In genomic region chr1:55264385-55264784, GRCm38 (mm10) we compare ENCODE assay signal across 28 mouse cellular contexts. TPM values are rescaled to one million over a fixed set of nuclear protein-coding genes. Genes with fewer than 3 reads are reported as not detected.
DNase-seq lines count a peak whose midpoint lies in the region; ATAC-seq and TF ChIP-seq lines count a peak whose summit lies in the region.
"Had no signal": no experiment of that assay in that cellular context is flagged by ENCODE, and none has a peak within 500 bp of the region (broad histone marks: within the 10 kb centered on the region; RNA-seq: fewer than 3 reads in every experiment).

No protein-coding gene starts in this region.

- H3K4me1 ChIP-seq in liver, embryonic 12.5 days = peaks cover 13% of the 10 kb centered on the region
- H3K4me1 ChIP-seq in liver, postnatal 0 days (ENCODE audit: insufficient read depth) = no peaks in the 10 kb centered on the region
- peaks cover 8% of the 10 kb centered on the region for H3K4me1 ChIP-seq in liver, embryonic 13.5 days (replicated peaks)
- H3K4me1 ChIP-seq: embryonic facial prominence, embryonic 12.5 days; embryonic facial prominence, embryonic 15.5 days; heart, embryonic 15.5 days; hindbrain, embryonic 10.5 days; hindbrain, embryonic 13.5 days; intestine, embryonic 15.5 days had no signal

- no peaks in the 10 kb centered on the region for H3K9me3 ChIP-seq in liver, embryonic 12.5 days (replicated peaks)
- no peaks in the 10 kb centered on the region for H3K9me3 ChIP-seq in liver, postnatal 0 days (ENCODE audit: low read length)
- H3K9me3 ChIP-seq in liver, embryonic 13.5 days (replicated peaks) = no peaks in the 10 kb centered on the region
- H3K9me3 ChIP-seq: embryonic facial prominence, embryonic 12.5 days; embryonic facial prominence, embryonic 15.5 days; G1E; heart, embryonic 12.5 days; heart, embryonic 15.5 days; hindbrain, embryonic 10.5 days; hindbrain, embryonic 13.5 days; intestine, embryonic 15.5 days had no signal

- TF ChIP-seq CTCF in liver, postnatal 0 days (IDR thresholded peaks at IDR 0.05; ENCODE audit: low read depth) = no peak

- no peak for DNase-seq in liver, postnatal 0 days
- DNase-seq in liver, embryonic 13.5 days = no peak
- DNase-seq in cerebellum, adult 9-11 months = no peak
- DNase-seq in kidney, adult 11 months = no peak
- DNase-seq: adrenal gland, adult 8-10 months; adrenal gland, postnatal 25 days; B cell, adult 2 months; cerebellum, adult 11-12 months; cerebellum, adult 8-10 months; cerebellum, postnatal 36 days; gastrocnemius, postnatal 25 days; heart, adult 18-20 months; heart, postnatal 10 days; heart, postnatal 36 days had no signal

- WGBS in liver, embryonic 12.5 days (ENCODE audit: insufficient replicate concordance) = 7% methylated on average over 2 of the region's 2 CpGs
- WGBS in liver, postnatal 0 days (ENCODE audit: insufficient replicate concordance) = 22% methylated on average over 2 of the region's 2 CpGs
- 2% methylated on average over 2 of the region's 2 CpGs for WGBS in liver, embryonic 13.5 days (ENCODE audit: insufficient replicate concordance)

- no peak for TF ChIP-seq EP300 in liver, postnatal 0 days (IDR thresholded peaks at IDR 0.05; ENCODE audit: low read depth)

- ATAC-seq in liver, embryonic 12.5 days = no peak
- ATAC-seq in liver, postnatal 0 days = no peak
- 0 out of 2 replicates have a peak, but pooled peaks have one; percentile 50 for ATAC-seq in liver, embryonic 13.5 days (ENCODE audit: low read depth)
- peak; percentile 72 for ATAC-seq in megakaryocyte-erythroid progenitor cell, adult 5-6 weeks (replicated peaks; ENCODE audit: low FRiP score, low TSS enrichment, poor library complexity, severe bottlenecking)
- ATAC-seq: activated CD4-positive, CD25-positive, alpha-beta regulatory T cell, adult 4 months; forebrain, embryonic 14.5 days; hindbrain, embryonic 16.5 days; intestine, embryonic 15.5 days had no signal

- no peak overlapping the region for H3K9ac ChIP-seq in liver, embryonic 12.5 days
- H3K9ac ChIP-seq in liver, postnatal 0 days (replicated peaks) = no peak overlapping the region
- H3K9ac ChIP-seq in liver, embryonic 13.5 days = no peak overlapping the region
- H3K9ac ChIP-seq: embryonic facial prominence, embryonic 12.5 days; embryonic facial prominence, embryonic 15.5 days; heart, embryonic 12.5 days; heart, embryonic 15.5 days; hindbrain, embryonic 13.5 days; intestine, embryonic 15.5 days had no signal

- H3K4me3 ChIP-seq in liver, embryonic 12.5 days = no peak overlapping the region
- H3K4me3 ChIP-seq in liver, postnatal 0 days (ENCODE audit: low read depth, low read length) = no peak overlapping the region
- H3K4me3 ChIP-seq in liver, embryonic 13.5 days (replicated peaks) = no peak overlapping the region
- H3K4me3 ChIP-seq: embryonic facial prominence, embryonic 12.5 days; embryonic facial prominence, embryonic 15.5 days; heart, embryonic 12.5 days; heart, embryonic 15.5 days; hindbrain, embryonic 10.5 days; hindbrain, embryonic 13.5 days; intestine, embryonic 15.5 days had no signal

- no peaks in the 10 kb centered on the region for H3K36me3 ChIP-seq in liver, embryonic 12.5 days
- H3K36me3 ChIP-seq in liver, postnatal 0 days (replicated peaks; ENCODE audit: insufficient read depth, low read length) = no peaks in the 10 kb centered on the region
- no peaks in the 10 kb centered on the region for H3K36me3 ChIP-seq in liver, embryonic 13.5 days
- H3K36me3 ChIP-seq: embryonic facial prominence, embryonic 12.5 days; embryonic facial prominence, embryonic 15.5 days; G1E; heart, embryonic 12.5 days; heart, embryonic 15.5 days; hindbrain, embryonic 10.5 days; hindbrain, embryonic 13.5 days; intestine, embryonic 15.5 days had no signal

- no peaks in the 10 kb centered on the region for H3K27me3 ChIP-seq in liver, embryonic 12.5 days (replicated peaks)
- H3K27me3 ChIP-seq in liver, postnatal 0 days (ENCODE audit: insufficient read depth, low read length) = no peaks in the 10 kb centered on the region
- H3K27me3 ChIP-seq in liver, embryonic 13.5 days = no peaks in the 10 kb centered on the region
- H3K27me3 ChIP-seq: CH12.LX; embryonic facial prominence, embryonic 12.5 days; embryonic facial prominence, embryonic 15.5 days; heart, embryonic 12.5 days; heart, embryonic 15.5 days; hindbrain, embryonic 13.5 days; intestine, embryonic 15.5 days had no signal

- 0 out of 2 replicates have a peak overlapping the region, but pooled peaks have one; percentile 0 for H3K4me2 ChIP-seq in liver, embryonic 12.5 days
- H3K4me2 ChIP-seq in liver, postnatal 0 days (ENCODE audit: low read depth, low read length) = no peak overlapping the region
- H3K4me2 ChIP-seq in liver, embryonic 13.5 days = no peak overlapping the region
- H3K4me2 ChIP-seq: embryonic facial prominence, embryonic 12.5 days; embryonic facial prominence, embryonic 15.5 days; heart, embryonic 12.5 days; heart, embryonic 15.5 days; hindbrain, embryonic 13.5 days; intestine, embryonic 15.5 days had no signal

- H3K27ac ChIP-seq in liver, embryonic 12.5 days = 0 out of 2 replicates have a peak overlapping the region, but pooled peaks have one; percentile 0
- no peak overlapping the region for H3K27ac ChIP-seq in liver, postnatal 0 days (ENCODE audit: low read depth)
- no peak overlapping the region for H3K27ac ChIP-seq in liver, embryonic 13.5 days
- H3K27ac ChIP-seq: embryonic facial prominence, embryonic 12.5 days; embryonic facial prominence, embryonic 15.5 days; heart, embryonic 15.5 days; hindbrain, embryonic 10.5 days; hindbrain, embryonic 13.5 days; intestine, embryonic 15.5 days had no signal

RNA-seq across cellular contexts. Expression of gene Mars2, which starts 27.4 kb away (rescaled TPM):
- polyA plus RNA-seq in liver, embryonic 12.5 days (2016; fragmentation: Nextera tagmentation; extraction: Ambion mirVana) = 4.2 TPM in 2 replicates
- polyA plus RNA-seq in liver, postnatal 0 days (2015; fragmentation: Nextera tagmentation; extraction: Ambion mirVana) = 1.2 TPM in 2 replicates
- 3.0 and 3.2 TPM in 2 replicates for polyA plus RNA-seq in liver, embryonic 13.5 days (2015; fragmentation: Nextera tagmentation; extraction: Ambion mirVana)
- total RNA-seq in megakaryocyte-erythroid progenitor cell, adult 5-6 weeks (2014; fragmentation: Nextera tagmentation) = 8.8 and 11.1 TPM in 2 replicates
- total RNA-seq in megakaryocyte-erythroid progenitor cell, adult 5-6 weeks (2017) = 11.4 and 12.2 TPM in 2 replicates

RNA-seq across cellular contexts. Expression of gene Rftn2, which starts 37.8 kb away (rescaled TPM):
- polyA plus RNA-seq in liver, embryonic 12.5 days (2016; fragmentation: Nextera tagmentation; extraction: Ambion mirVana) = 1.2 TPM in 2 replicates
- 0.41 and 0.52 TPM in 2 replicates for polyA plus RNA-seq in liver, postnatal 0 days (2015; fragmentation: Nextera tagmentation; extraction: Ambion mirVana)
- polyA plus RNA-seq in liver, embryonic 13.5 days (2015; fragmentation: Nextera tagmentation; extraction: Ambion mirVana) = 0.52 and 0.81 TPM in 2 replicates
- total RNA-seq in megakaryocyte-erythroid progenitor cell, adult 5-6 weeks (2014; fragmentation: Nextera tagmentation) = 0.26 TPM in 1 of 2 replicates, not detected in the other
- total RNA-seq in megakaryocyte-erythroid progenitor cell, adult 5-6 weeks (2017) = 0.11 TPM in 1 of 2 replicates, not detected in the other

Comparison
In these comparisons a context has a peak if more than half of its experiments do, and no peak if none do; other contexts are left out.
1. ATAC-seq: peak in liver, embryonic 13.5 days (single experiment) and megakaryocyte-erythroid progenitor cell, adult 5-6 weeks (single experiment); none in liver, embryonic 12.5 days (single experiment) and liver, postnatal 0 days (single experiment).